Comparison of ENCODE assay signal across 9 mouse cellular contexts in the genomic region with DNA sequence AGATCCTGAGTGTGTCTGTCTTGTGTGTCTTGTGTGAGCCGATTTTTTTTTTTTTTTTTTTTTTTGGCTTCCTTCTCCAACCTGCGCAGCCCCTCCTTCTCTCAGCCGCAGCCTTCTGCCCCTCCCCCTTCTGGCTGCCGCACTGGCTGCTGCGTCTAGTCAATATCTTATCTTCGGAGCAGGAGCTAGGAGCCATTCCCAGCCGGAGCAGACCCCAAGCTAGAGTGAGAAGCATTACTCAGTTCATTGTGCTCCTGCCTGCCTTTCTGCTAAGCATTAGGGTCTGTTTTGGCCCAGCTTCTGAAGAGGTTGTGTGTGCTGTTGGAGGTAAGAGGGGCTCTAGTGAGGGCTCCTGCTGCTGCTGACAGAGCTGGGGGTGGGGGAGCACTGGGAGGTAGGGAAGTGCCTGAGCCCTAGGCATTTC. TPM values are rescaled to one million over a fixed set of nuclear protein-coding genes. Genes with fewer than 3 reads are reported as not detected.
DNase-seq lines count a peak whose midpoint lies in the region; ATAC-seq and TF ChIP-seq lines count a peak whose summit lies in the region.
"Had no signal": no experiment of that assay in that cellular context is flagged by ENCODE, and none has a peak within 500 bp of the region (broad histone marks: within the 10 kb centered on the region; RNA-seq: fewer than 3 reads in every experiment).

Gene Oprl1 (plus strand): TSS at position 114 of the 424 bp plus-strand sequence.

- TF ChIP-seq CTCF in left cerebral cortex, adult 2 months (IDR thresholded peaks at IDR 0.05), result no peak
- no peak for TF ChIP-seq CTCF in midbrain, postnatal 0 days (IDR thresholded peaks at IDR 0.05)
- no peak for TF ChIP-seq CTCF in kidney, adult 2 months (conservative IDR thresholded peaks at IDR 0.05; ENCODE audit: insufficient read depth, insufficient read length, low read depth, low read length)

- peak; percentile 83 to 85 for DNase-seq in cerebellum, postnatal 14 days
- no peak for DNase-seq in cerebellum, adult 8-10 months
- DNase-seq in Muller cell, postnatal 12 days (ENCODE audit: inconsistent ontology term), result peak; percentile 2
- peak; percentile 71 to 75 for DNase-seq in left cerebral cortex, adult 2 months (ENCODE audit: extremely low spot score in 1 of 2, low spot score in 2 of 2)
- DNase-seq in midbrain, postnatal 0 days (ENCODE audit: low spot score), result peak; percentile 81
- DNase-seq in urinary bladder, postnatal 25 days (ENCODE audit: low spot score), result no peak
- DNase-seq in kidney, adult 2 months, result no peak

- no peak for TF ChIP-seq POLR2A in kidney, adult 2 months (IDR thresholded peaks at IDR 0.05; ENCODE audit: low read depth, low read length)

- H3K27ac ChIP-seq in left cerebral cortex, adult 2 months, result peak within 1 kb of the TSS; percentile 93
- peak within 1 kb of the TSS; percentile 92 for H3K27ac ChIP-seq in midbrain, postnatal 0 days (ENCODE audit: low read depth, low read length)
- H3K27ac ChIP-seq in kidney, adult 2 months (ENCODE audit: insufficient read depth, low read depth, low read length), result no peak within 1 kb of the TSS

- intact Hi-C loops in left cerebral cortex, adult 2 months (cut with DNase I), result no loop called here

- peak within 1 kb of the TSS; percentile 58 for H3K4me3 ChIP-seq in left cerebral cortex, adult 2 months
- peak within 1 kb of the TSS; percentile 48 for H3K4me3 ChIP-seq in midbrain, postnatal 0 days (ENCODE audit: low read depth, low read length)
- H3K4me3 ChIP-seq in kidney, adult 2 months (ENCODE audit: insufficient read depth, low read depth, low read length), result no peak within 1 kb of the TSS

- H3K4me2 ChIP-seq in midbrain, postnatal 0 days (ENCODE audit: low read depth, low read length, poor library complexity, severe bottlenecking), result peak within 1 kb of the TSS; percentile 77

- H3K27me3 ChIP-seq in midbrain, postnatal 0 days (ENCODE audit: insufficient read depth, low read length), result no peaks in the 10 kb centered on the region
- H3K27me3 ChIP-seq in kidney, adult 2 months (replicated peaks; ENCODE audit: control insufficient read depth, insufficient read depth, low read length), result no peaks in the 10 kb centered on the region

- WGBS in midbrain, postnatal 0 days, result 0% methylated on average over 7 of the region's 7 CpGs
- WGBS in kidney, adult 2 months, result 6% methylated on average over 7 of the region's 7 CpGs

- peak within 1 kb of the TSS; percentile 73 for H3K9ac ChIP-seq in midbrain, postnatal 0 days (replicated peaks; ENCODE audit: low read length, poor library complexity, severe bottlenecking)

- ATAC-seq in frontal cortex, adult (ENCODE audit: low TSS enrichment), result peak; percentile 55
- peak; percentile 69; the same call in 1 of the 2 replicates for ATAC-seq in midbrain, postnatal 0 days (ENCODE audit: low FRiP score)

- H3K36me3 ChIP-seq in midbrain, postnatal 0 days (ENCODE audit: insufficient read depth, low read length), result peaks cover 19% of the 10 kb centered on the region
- no peaks in the 10 kb centered on the region for H3K36me3 ChIP-seq in kidney, adult 2 months (ENCODE audit: control insufficient read depth, insufficient read depth, low read length)

- no peaks in the 10 kb centered on the region for H3K9me3 ChIP-seq in midbrain, postnatal 0 days (ENCODE audit: low read length)

- peaks cover 25% of the 10 kb centered on the region for H3K4me1 ChIP-seq in midbrain, postnatal 0 days (ENCODE audit: insufficient read depth, low read length)
- H3K4me1 ChIP-seq in kidney, adult 2 months (ENCODE audit: control insufficient read depth, insufficient read depth, low read length), result no peaks in the 10 kb centered on the region

RNA-seq across cellular contexts. Expression of gene Oprl1, which starts in this region (rescaled TPM):
- total RNA-seq in left cerebral cortex, adult 2 months (2021), result 10 to 100 TPM; 48.7 to 53.2 TPM
- total RNA-seq in midbrain, postnatal 0 days (2014; rRNA removed), result 195 and 210 TPM in 2 replicates
- 88.1 and 93.6 TPM in 2 replicates for polyA plus RNA-seq in midbrain, postnatal 0 days (2015; fragmentation: Nextera tagmentation; extraction: Ambion mirVana)
- 0.12 and 0.27 TPM in 2 replicates for polyA plus RNA-seq in kidney, adult 2 months (2012; rRNA removed)
- polyA plus RNA-seq: C2C12 had no signal

Comparison
In these comparisons a context has a peak if more than half of its experiments do, and no peak if none do; other contexts are left out.
1. RNA of gene Oprl1 (polyA plus RNA-seq): 88.1 to 93.6 TPM in midbrain, postnatal 0 days; 0.12 to 0.27 TPM in kidney, adult 2 months; every median in the first group is over 10 times any median in the second.
2. DNase-seq: peak in cerebellum, postnatal 14 days (2 of 2), Muller cell, postnatal 12 days (single experiment), left cerebral cortex, adult 2 months (2 of 2) and midbrain, postnatal 0 days (single experiment); none in cerebellum, adult 8-10 months (single experiment), urinary bladder, postnatal 25 days (single experiment) and kidney, adult 2 months (single experiment).